18 mouse cellular contexts compared by ENCODE assay signal in the genomic region with DNA sequence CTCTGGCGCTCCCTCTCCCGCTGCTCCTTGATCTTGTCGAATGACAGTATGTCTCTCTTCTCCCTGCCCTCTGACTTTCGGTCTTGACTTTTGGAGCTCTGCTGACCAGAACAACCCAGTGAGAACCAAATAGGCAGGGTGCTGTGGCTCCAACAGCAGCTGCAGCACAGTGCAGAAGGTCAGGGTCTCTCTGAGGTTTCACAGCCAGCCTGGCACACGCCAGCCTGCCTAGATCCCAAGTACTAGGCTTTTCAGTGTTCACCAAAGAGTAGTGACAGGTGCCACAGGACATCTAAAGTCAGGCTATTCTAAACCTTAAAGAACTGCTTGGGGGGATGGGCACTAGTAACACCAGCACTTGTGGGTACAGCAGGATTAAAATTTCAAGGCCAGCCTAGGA.
"Had no signal": no experiment of that assay in that cellular context is flagged by ENCODE, and none has a peak within 500 bp of the region (broad histone marks: within the 10 kb centered on the region; RNA-seq: fewer than 3 reads in every experiment).

No protein-coding gene starts in this region.

- H3K9me3 ChIP-seq: midbrain, embryonic 10.5 days; midbrain, embryonic 12.5 days; neural tube, embryonic 13.5 days; neural tube, embryonic 15.5 days had no signal

- H3K4me3 ChIP-seq: midbrain, embryonic 10.5 days; midbrain, embryonic 12.5 days; myocyte; neural tube, embryonic 13.5 days; neural tube, embryonic 15.5 days had no signal

- DNase-seq: lung, adult 18-20 months; lung, embryonic 14.5 days; lung, postnatal 10 days; lung, postnatal 4 days; midbrain, embryonic 14.5 days; retina, postnatal 1 day; right cerebral cortex, adult 18-20 months; right cerebral cortex, postnatal 25 days; right cerebral cortex, postnatal 4 days; spleen, adult 18-20 months; thymus, adult 18-20 months; thymus, postnatal 14 days; thymus, postnatal 36 days had no signal

- H3K4me1 ChIP-seq: midbrain, embryonic 10.5 days; midbrain, embryonic 12.5 days; neural tube, embryonic 13.5 days; neural tube, embryonic 15.5 days had no signal

- H3K27me3 ChIP-seq: midbrain, embryonic 12.5 days; neural tube, embryonic 13.5 days; neural tube, embryonic 15.5 days had no signal
